Mouse (Mus musculus) mature B cell (primary cell): ENCODE data around the gene Gm13101.
"Not testable (repeated sequence)": the region's sequence is repeated elsewhere in the genome, so short reads cannot be mapped to it uniquely, and the experiment has no call there.

Source experiments
- in situ Hi-C: fragments of 300-500 bp; cut with MboI; formaldehyde crosslinking; loops from 2 replicates; pipeline ENCODE4 v1.14.3; 2019

Gm13101 gene

DNA sequence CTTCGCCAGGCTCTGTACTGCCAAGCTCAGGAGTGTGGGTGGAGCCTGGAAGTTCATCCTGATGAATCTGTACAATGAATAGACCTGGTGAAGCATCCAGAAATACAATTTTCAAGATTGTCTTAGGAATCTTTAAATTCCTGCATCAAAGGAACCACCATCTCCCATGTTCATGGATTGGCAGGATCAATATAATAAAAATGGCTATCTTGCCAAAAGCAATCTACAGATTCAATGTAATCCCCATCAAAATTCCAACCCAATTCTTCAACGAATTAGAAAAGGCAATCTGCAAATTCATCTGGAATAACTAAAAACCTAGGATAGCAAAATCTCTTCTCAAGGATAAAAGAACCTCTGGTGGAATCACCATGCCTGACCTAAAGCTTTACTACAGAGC lies at the start of gene Gm13101:
TSS of gene Gm13101 (minus strand) at position 101 of the 400 bp plus-strand sequence.
- in situ Hi-C loops = not testable (repeated sequence)

DNA sequence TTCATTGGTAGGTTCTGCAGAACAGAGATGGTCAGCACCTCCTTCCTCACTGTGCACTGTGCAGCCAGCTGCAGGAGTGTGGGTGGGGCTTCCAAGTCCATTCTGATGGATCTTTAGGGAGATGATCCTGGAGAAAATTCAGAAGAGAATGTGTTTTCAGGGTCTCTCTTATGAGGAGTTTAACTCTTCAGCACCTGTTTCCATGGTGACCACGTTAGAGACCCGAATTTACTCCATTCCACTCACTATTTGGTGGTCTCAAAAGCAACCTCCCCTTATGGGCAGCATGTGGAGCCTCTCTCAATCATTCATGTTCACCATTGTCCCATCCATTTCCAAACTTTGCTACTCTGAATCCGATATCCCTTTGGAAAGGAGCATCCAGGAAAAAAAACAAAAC lies 27.5 kb upstream of the Gm13101 start, which contains the start of gene Pramef17:
TSS of gene Pramef17 (minus strand) at position 101 of the 400 bp plus-strand sequence.
- in situ Hi-C loops = not testable (repeated sequence)

DNA sequence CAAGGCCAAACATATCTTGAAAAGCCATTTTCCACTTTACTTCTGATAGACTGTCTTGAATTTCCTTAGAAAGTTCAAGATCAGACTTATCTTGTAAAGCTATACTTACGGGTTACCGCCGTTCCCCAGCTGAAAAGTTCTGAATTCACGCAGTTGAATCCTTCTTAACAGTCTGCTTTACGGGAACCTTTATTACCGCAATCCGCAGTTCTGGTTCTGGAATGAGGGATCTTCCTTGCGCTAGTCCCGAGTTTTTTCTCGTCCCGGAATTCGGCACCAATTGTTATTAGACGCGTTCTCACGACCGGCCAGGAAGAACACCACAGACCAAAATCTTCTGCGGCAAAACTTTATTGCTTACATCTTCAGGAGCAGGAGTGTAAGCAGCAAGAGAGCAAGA lies 21.4 kb upstream of the Gm13101 start:
- in situ Hi-C loops = not testable (repeated sequence)

DNA sequence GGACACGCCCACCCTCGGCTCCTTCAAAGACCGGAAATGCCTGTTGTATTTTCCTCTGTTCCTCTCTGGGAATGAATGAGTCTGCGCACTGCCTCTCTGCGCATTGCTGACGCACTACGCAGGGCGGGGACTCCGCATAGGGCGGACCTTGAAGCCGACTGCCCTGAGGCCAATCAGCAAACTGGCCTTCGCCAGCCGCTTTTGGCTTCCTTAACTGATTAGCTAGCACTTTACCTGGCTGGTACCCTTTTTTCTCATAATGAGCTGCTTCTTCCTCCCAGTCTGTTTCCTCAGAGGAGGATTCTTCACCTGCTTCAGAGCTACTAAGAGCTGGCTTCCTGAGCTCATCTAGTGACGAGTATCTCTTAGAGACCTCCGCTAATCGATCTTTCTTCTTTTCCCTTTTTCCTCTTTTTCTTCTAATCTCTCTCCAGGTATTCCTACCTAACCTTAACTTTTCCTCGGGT lies 20.8 kb upstream of the Gm13101 start:
- in situ Hi-C loops = not testable (repeated sequence)

DNA sequence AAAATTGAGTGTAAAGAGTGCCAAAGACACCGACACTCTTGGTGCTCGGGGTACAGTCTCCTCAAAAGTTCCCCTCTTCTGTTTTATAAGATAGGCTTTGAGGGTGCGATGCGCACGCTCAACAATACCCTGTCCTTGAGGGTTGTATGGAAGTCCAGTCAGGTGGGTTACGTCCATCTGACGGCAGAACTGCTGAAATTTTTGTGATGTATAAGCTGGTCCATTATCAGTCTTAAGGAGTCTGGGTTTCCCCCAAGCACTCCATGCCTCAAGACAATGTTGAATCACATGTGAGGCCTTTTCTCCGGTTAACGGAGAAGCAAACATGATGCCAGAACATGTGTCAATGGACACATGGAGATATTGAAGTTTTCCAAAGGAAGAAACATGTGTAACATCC lies 19.0 kb upstream of the Gm13101 start:
- in situ Hi-C loops = not testable (repeated sequence)

DNA sequence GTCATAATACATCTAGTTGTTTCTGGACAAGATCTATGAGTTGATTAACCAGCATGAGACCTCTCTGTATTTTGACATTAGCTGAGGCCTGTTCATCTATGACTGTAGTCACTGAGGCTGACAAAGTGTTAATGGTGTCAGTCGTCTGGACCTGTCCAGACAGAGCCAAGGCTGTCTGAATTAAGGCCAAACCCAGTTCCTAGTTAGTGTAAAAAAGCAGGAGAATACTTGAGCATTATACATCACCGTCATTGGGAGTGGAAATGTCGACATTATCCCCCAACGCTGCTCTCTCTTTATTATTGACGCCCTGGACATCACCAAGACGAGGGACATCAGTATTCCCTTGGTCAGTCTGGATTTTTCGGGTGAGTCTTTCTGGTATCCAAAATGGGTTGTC lies 18.4 kb upstream of the Gm13101 start:
- in situ Hi-C loops = not testable (repeated sequence)

DNA sequence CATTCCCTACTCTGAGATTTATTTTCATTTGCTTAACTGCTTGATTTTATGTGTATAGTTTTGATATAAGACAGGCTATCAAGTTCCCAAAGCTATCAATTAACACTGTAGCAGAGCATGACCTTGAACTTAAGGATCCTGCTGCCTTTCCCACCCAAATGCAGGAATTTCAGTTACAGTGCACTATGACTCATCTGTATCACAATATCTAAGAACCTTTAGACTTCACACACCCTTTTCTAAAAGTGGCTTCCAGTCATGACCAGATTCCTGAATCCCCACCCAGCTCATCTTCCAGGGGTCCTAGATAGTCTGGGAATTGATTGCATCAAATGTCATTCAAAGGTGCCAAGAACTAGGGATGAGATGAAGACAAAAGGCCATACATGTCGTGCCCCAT lies 16.7 kb upstream of the Gm13101 start:
- in situ Hi-C loops = not testable (repeated sequence)

DNA sequence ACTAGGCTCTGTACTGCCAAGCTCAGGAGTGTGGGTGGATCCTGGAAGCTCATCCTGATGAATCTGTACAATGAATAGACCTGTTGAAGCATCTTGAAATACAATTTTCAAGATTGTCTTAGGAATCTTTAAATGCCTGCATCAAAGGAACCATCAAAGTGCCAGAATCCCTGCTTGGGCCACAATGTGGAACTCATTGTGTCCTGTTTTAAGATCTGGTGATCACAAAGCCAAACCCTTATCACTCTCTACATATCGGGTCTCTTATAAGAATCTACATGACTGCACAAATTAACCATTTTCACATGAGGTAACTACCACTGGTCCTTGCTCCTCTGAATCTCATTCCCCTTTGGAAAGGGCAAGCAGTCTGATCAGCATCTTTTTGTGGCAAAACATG lies 15.8 kb downstream of the Gm13101 start, which contains the start of gene Pramef25:
TSS of gene Pramef25 (minus strand) at position 101 of the 400 bp plus-strand sequence.
- in situ Hi-C loops = not testable (repeated sequence)
